Mouse (Mus musculus) liver, adult 2 months (tissue): Measurements from ENCODE around the gene Rasl11a. TPM values are rescaled to one million over a fixed set of nuclear protein-coding genes. Genes with fewer than 3 reads are reported as not detected.

ENCODE experiments used
- DNase-seq: peaks from one replicate; pipeline ENCODE4 v3.0.0-alpha.2; 2011; ENCODE audit warnings: low read depth, low spot score; ENCODE audit errors: extremely low read depth
- H3K27ac ChIP-seq: fragments of 200-500 bp; replicated peaks from 2 replicates; pipeline ENCODE4 v1.5.1; 2012; ENCODE audit warnings: low read depth, mild to moderate bottlenecking, control low read depth, inconsistent platforms, low read length; ENCODE audit not compliant: insufficient read depth
- H3K27me3 ChIP-seq: fragments of 200-500 bp; 2 replicates; pipeline ENCODE4 v1.6.1; 2012; ENCODE audit warnings: mild to moderate bottlenecking, moderate library complexity, low read length, inconsistent platforms; ENCODE audit not compliant: control insufficient read depth, insufficient read depth
- H3K36me3 ChIP-seq: fragments of 200-500 bp; 2 replicates; pipeline ENCODE4 v1.6.1; 2012; ENCODE audit warnings: low read length, inconsistent platforms; ENCODE audit not compliant: control insufficient read depth, insufficient read depth
- H3K4me1 ChIP-seq: fragments of 200-500 bp; 2 replicates; pipeline ENCODE4 v1.6.1; 2011; ENCODE audit warnings: low read length; ENCODE audit not compliant: control insufficient read depth, insufficient read depth
- H3K4me3 ChIP-seq: fragments of 200-500 bp; 2 replicates; pipeline ENCODE4 v1.5.1; 2011; ENCODE audit warnings: low read depth, mild to moderate bottlenecking, control low read depth, low read length, moderate library complexity; ENCODE audit not compliant: insufficient read depth
- H3K79me2 ChIP-seq: fragments of 200-500 bp; 2 replicates; pipeline ENCODE4 v1.6.1; 2012; ENCODE audit warnings: inconsistent platforms, mild to moderate bottlenecking, low read length, moderate library complexity; ENCODE audit not compliant: control insufficient read depth, insufficient read depth
- H3K9ac ChIP-seq: fragments of 200-500 bp; 2 replicates; pipeline ENCODE4 v1.6.1; 2012; ENCODE audit warnings: low read depth, mild to moderate bottlenecking, control low read depth, inconsistent platforms, low read length
- CTCF ChIP-seq: fragments of 200-500 bp; IDR thresholded peaks from 2 replicates; pipeline ENCODE4 v1.5.1; 2011; ENCODE audit warnings: low read depth, low read length, control low read depth
- POLR2A ChIP-seq: fragments of 200-500 bp; IDR thresholded peaks from 2 replicates; pipeline ENCODE4 v1.6.1; 2011; ENCODE audit warnings: low read length, control low read depth; ENCODE audit not compliant: insufficient read depth; ENCODE audit errors: extremely low read depth
- WGBS: fragments of 180-500 bp; shearing (Covaris S2); methylation state at CpG from one replicate; pipeline ENCODE4 v1.1.7; 2018; 5-methylcytosine and 5-hydroxymethylcytosine counted together
- polyA plus RNA-seq: library from polyadenylated mRNA; depleted of rRNA; stranded (reverse); fragments of >200 nt; gene quantifications from 2 replicates; pipeline ENCODE4 v1.2.3, GENCODE M21; 2012
- total RNA-seq: library from RNA; depleted of rRNA; stranded (reverse); fragments of >200 nt; gene quantifications from 2 replicates; pipeline ENCODE4 v1.2.3, GENCODE M21; 2014

Rasl11a gene
- total and polyA plus RNA-seq, 2 experiments = 0.87 TPM; not detected in 1

DNA sequence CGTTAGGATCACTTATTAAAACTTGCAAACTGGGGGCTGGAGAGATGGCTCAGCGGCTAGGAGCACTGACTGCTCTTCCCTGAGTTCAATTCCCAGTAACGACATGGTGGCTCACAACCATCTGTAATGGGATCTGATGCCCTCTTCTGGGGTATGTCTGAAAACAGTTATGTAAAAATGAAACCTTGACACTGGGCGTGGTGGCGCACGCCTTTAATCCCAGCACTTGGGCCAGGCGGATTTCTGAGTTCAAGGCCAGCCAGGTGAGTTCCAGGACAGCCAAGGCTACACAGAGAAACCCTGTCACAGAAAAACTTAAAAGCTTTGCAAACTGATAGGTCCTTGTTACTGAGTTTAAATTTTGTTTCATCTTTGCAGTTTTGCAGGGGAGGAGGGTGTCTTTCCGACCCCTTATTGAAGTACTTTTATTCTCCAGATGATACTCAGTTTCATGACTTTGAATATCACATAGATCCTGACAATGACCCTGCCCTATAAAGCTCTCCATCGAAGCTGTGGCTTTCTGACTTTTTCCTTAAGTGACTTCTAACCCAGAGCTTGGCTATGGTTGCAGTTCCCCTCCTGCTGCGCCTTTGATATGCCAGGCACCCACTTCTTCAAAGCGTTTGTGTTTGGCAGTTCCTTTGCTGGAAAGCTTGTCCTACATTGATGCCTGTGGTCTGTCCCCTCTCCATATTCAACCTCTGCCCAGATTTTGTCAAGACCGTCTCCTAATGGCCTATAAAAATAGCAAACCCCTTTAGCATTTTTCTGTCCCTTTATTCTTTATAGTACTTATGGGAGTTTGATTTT lies 5.8 kb upstream of the Rasl11a start:
- Histone ChIP-seq H3K27ac (no peak overlapping the region; the same call in 1 of the 2 replicates), H3K4me1 (no peaks in the 10 kb centered on the region), H3K9ac (no peak overlapping the region), H3K79me2 (no peaks in the 10 kb centered on the region), H3K36me3 (peaks cover 40% of the 10 kb centered on the region), H3K4me3 (no peak overlapping the region), H3K27me3 (no peaks in the 10 kb centered on the region)
- TF ChIP-seq POLR2A = no peak
- no peak for TF ChIP-seq CTCF
- 73% methylated on average over 12 of the region's 12 CpGs for WGBS
- no peak for DNase-seq

DNA sequence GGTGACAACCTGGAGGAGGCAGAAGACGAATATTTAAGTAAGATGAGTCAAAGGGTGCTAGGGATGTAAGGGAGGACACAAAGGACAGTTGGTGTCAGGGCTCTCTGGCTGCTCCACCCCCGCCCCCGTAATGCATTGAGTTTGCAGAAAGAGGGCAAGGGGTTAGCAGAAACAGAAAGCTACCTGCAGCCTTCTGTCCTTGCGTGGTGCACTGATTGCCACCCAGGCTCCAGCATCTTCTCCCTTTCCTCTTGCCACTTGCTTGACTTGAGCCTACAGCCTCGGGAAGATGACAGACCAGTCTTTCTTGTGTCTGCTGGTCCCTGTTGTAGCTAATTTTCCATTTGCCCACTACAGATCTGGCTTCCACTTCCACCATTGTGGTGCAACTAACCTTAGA lies 5.1 kb upstream of the Rasl11a start:
- H3K36me3 ChIP-seq = peaks cover 32% of the 10 kb centered on the region
- no peak for DNase-seq
- 79% methylated on average over 5 of the region's 5 CpGs for WGBS
- no peak overlapping the region for H3K4me3 ChIP-seq
- peaks cover 3% of the 10 kb centered on the region for H3K4me1 ChIP-seq
- no peak for TF ChIP-seq POLR2A
- TF ChIP-seq CTCF = no peak
- no peak overlapping the region for H3K27ac ChIP-seq
- no peaks in the 10 kb centered on the region for H3K79me2 ChIP-seq
- no peaks in the 10 kb centered on the region for H3K27me3 ChIP-seq
- H3K9ac ChIP-seq = no peak overlapping the region

DNA sequence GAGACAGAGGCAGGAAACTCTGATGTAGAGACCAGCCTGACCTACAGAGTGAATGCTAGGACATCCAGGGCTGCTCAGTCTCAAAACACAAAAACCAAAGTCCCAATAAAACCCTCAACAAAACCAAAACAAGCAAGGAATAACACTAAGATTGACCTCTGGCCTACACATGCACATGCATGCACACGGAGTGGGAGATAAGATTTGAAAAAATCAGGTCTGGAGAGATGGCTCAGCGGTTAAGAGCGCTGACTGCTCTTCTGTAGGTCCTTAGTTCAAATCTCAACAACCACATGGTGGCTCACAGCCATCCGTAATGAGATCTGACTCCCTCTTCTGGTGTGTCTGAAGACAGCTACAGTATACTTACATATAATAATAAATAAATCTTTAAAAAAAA lies 4.4 kb upstream of the Rasl11a start:
- no peaks in the 10 kb centered on the region for H3K27me3 ChIP-seq
- H3K27ac ChIP-seq = no peak overlapping the region
- no peak for DNase-seq
- peaks cover 26% of the 10 kb centered on the region for H3K36me3 ChIP-seq
- H3K4me3 ChIP-seq = no peak overlapping the region
- WGBS = 85% methylated on average over 4 of the region's 4 CpGs
- H3K79me2 ChIP-seq = no peaks in the 10 kb centered on the region
- TF ChIP-seq CTCF (no peak), POLR2A (no peak)
- H3K9ac ChIP-seq = no peak overlapping the region
- peaks cover 4% of the 10 kb centered on the region for H3K4me1 ChIP-seq

DNA sequence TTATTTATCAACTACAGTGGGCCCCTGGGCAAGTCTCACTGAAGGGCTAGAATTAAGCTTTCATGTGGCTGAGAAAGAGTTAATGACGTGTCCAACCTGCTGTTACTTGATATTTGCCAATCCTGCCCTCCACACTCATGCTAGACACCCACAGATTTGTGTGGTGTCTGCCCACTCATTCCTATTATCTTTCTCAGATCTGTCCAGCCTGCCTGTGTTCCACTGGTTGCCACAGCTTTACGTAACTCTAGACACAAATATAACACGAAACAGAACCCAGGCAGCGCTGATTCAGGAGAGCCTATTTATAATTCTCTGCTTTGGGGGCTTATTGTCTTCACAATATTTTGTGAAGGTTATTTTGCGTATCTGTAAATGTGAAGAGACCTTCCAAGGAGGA lies 3.6 kb upstream of the Rasl11a start:
- no peak overlapping the region for H3K27ac ChIP-seq
- no peak for TF ChIP-seq CTCF
- TF ChIP-seq POLR2A = no peak
- H3K27me3 ChIP-seq = no peaks in the 10 kb centered on the region
- H3K4me1 ChIP-seq = peaks cover 6% of the 10 kb centered on the region
- 84% methylated on average over 5 of the region's 5 CpGs for WGBS
- peaks cover 17% of the 10 kb centered on the region for H3K36me3 ChIP-seq
- H3K9ac ChIP-seq = no peak overlapping the region
- DNase-seq = no peak
- no peaks in the 10 kb centered on the region for H3K79me2 ChIP-seq
- no peak overlapping the region for H3K4me3 ChIP-seq

DNA sequence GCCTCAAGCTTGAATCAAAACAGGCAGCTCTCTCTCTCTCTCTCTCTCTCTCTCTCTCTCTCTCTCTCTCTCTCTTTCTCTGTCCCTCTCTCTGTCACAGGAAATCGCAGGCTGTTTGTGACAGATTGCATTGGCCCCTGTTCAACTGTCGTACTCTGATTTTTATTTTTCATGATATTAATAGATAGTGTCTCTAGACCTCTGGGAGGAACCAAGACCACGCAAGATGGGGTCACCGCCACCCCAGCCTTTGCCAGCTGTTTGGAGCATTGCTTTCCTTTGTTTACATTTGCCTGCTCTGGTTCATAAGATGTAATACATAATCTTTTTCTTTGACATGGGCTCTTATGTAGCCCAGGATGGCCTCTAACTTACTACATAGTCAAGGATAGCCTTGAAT lies 2.9 kb upstream of the Rasl11a start:
- 87% methylated on average over 4 of the region's 4 CpGs for WGBS
- Histone ChIP-seq H3K4me3 (no peak overlapping the region), H3K4me1 (peaks cover 6% of the 10 kb centered on the region), H3K79me2 (no peaks in the 10 kb centered on the region), H3K27me3 (no peaks in the 10 kb centered on the region), H3K36me3 (peaks cover 11% of the 10 kb centered on the region), H3K27ac (no peak overlapping the region), H3K9ac (no peak overlapping the region)
- no peak for TF ChIP-seq CTCF
- no peak for DNase-seq

DNA sequence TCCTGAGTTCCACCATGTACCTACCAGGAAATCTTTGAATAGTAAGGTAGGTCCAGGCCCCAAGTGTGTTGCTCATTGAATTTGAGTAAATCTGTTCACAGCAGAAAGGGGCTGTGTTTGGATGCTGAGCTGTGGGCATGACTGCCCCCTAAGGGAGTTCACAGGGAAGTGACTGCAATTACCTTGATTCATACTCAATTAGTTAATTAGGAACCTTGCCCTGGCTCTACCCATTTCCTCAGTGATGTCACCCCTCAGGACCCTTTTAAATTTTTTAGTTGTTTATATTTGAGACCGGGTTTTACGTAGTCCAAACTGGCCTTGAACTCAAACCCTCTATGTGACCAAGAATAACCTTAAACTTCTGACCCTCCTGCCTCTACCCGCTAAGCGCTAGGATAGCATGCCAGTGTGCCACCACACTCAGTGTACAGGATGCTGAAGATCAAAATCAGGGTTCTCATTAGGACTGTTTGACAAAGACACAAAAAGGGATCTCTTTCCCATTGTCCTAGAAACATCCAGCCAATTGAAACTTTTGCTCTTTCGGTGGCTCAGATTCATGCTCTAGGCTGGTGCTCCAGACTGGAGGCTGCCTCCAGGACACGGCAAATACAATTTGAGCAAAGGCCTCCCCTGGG lies 450 bp upstream of the Rasl11a start:
- Histone ChIP-seq H3K79me2 (no peaks in the 10 kb centered on the region), H3K36me3 (no peaks in the 10 kb centered on the region), H3K9ac (peak overlapping the region; percentile 16), H3K4me3 (peak overlapping the region; percentile 63; the same call in 1 of the 2 replicates), H3K27me3 (no peaks in the 10 kb centered on the region), H3K27ac (peak overlapping the region; percentile 26; the same call in 1 of the 2 replicates), H3K4me1 (peaks cover 6% of the 10 kb centered on the region)
- no peak for DNase-seq
- 6% methylated on average over 6 of the region's 6 CpGs for WGBS
- TF ChIP-seq CTCF = peak; percentile 31; the same call in 1 of the 2 replicates
- TF ChIP-seq POLR2A = no peak
